Mouse (Mus musculus): ENCODE data around the gene Oog4.
"Not testable (repeated sequence)": the region's sequence is repeated elsewhere in the genome, so short reads cannot be mapped to it uniquely, and the experiment has no call there.

Gene Oog4

DNA sequence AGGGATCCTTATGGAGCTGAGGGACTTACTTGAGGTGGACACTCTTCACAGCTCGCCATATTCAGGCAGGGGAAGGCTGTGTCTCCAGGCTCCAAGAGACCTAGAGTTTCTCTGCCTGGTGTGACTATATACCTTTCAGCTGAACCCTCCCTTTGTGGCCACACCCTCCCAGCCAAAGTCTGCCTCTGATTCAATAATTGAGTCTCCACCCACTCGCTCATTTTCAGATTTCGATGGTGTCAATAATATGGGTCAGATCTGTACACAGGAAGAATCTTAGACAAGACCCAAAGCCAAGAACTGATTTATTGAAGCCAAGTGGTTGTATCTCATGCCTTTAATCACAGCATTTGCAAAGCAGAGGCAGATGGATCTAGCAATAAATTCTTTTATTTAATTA lies at the start of gene Oog4:
TSS of gene Oog4 (minus strand) at position 101 of the 400 bp plus-strand sequence.
- DNase-seq (ENCODE audit: low spot score), result no peak

DNA sequence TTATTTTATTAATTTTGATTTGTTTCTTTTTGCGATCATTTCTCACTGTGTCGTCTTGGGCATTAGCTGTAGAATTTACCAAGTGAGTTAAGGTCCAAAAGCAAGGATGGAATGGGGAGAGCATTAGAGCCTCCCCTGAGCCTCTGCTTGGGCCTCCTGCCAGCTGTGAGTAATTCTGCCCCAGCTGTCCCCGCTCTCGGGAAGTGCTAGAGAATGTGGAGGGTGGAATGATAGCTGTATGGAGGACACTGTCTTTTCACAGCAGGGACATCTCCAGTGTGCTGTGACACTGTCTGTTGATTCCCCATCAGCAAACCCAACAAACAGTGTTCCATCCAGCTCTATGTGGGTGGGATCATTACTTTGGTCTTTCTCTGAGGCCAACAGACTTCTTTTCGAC lies 23.4 kb downstream of the Oog4 start:
- not testable (repeated sequence) for DNase-seq (ENCODE audit: low spot score)

- no peak for DNase-seq (ENCODE audit: low spot score)
These were observed 36.0 kb downstream of the Oog4 start for GRCm38 (mm10) chr4:143414121-143414520.

DNA sequence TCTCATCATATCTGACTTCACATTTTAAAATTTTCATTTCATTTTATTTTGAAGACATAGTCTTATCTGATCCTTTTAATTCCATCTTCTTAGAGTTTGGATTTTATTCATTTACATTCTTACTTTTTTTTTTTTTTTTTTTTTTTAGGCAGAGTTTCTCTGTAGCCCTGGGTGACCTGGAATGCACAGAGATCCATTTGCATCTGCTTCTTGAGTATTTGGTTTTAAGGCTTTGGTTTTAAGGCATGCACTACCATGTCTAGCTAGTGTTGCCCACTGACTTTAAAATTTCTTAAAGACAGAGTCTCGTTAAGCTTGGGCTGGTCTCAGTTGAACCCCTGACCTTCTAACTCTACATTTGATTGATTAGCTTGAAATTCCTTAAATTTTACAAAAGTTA lies 36.5 kb downstream of the Oog4 start:
- DNase-seq (ENCODE audit: low spot score), result no peak

DNA sequence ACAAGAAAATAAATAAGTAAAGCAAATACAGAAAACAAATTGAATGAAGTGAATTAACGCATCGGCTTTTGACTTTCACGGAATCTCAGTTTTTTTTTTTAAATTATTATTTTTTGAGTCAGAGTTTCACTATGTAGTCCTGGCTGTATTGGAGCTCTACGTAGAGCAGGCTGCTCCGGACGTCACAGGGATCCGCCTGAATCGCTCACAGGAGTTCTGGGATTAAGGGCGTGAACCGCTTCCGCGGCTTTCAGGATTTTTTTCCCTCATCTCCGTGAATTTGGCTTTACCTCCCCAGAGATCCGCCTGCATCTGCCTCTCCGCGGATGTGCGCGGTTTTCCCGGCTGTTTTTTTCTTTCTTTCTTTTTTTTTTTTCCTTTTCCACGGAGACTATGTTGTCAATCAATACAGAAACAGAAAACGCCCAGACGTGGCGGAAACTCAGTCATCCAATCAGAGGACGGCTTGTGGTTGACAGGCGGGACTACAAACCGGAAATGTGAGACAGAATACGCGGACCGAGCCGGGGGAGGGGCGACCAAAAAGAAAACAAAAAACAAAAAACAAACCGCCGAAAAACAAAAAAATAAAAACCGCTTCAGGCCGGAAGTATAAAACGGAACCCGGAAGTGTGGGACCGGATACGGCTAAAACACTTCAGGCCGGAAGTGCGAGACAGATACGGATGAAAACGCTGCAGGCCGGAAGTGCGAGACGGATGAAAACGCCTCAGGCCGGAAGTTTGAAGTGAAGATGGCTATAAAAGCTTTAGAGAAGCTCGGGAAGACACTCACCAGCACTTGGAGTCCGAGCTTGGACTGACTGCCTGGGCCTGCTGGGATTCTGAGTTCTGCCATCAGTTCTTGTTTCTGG lies 37.7 kb downstream of the Oog4 start, which contains the start of gene Pramef8:
TSS of gene Pramef8 (plus strand) at position 208 of the 874 bp plus-strand sequence.
- DNase-seq (ENCODE audit: low spot score), result peak; percentile 89

DNA sequence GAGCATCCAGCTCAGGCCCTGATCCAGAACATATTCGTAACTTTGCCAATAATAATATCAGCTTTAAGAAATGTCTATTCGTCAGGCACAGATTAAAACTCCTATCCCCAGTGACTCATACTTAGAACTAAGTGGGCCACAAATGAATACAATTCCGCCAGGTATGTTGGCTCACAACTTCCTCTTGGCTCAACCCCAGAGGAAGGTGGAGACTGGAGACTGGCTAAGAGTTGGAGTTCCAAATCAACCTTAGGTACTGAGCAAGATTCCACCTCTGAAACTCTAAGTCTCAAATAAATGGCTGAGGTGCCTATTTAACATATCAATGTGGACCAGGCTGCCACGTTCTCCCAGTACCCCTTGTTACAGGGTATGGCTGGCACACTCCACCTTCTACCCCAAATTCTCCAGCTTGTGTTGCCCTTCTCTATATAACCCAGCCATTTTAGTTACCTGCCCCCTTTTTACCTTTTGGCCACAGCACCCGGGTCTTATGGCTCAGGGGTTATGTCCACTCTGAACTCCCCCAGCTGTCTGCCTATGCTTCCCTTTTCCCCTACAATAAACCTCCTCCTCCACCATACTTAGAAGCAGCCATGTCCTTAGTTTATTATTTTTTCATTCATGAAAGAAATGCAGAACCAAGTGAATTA lies 38.4 kb downstream of the Oog4 start:
- DNase-seq (ENCODE audit: low spot score), result no peak

DNA sequence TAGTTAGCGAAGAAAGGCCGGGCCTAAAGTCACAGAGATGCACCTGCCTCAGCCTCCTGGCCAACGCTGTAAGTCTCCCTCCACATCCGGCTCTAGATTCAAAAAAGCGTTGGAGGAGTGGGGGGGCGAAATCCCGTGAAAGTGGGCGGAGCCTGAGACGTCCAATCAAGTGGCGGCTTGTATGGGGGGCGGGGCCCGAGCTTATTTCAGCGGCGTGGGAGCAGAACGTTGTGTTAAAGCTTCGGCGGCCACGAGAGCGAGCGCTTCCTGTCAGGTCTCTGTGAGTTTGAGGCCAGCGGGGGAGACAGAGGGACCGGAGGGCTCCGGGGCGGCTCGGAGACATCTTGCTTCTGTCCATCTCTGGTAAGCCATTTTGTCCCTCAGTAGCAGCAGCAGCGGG lies 55.9 kb downstream of the Oog4 start, which contains the start of gene Pramel1:
TSS of gene Pramel1 (plus strand) at position 248 of the 400 bp plus-strand sequence.
- DNase-seq (ENCODE audit: low spot score), result no peak

- DNase-seq (ENCODE audit: low spot score), result no peak
These were observed 61.0 kb downstream of the Oog4 start for GRCm38 (mm10) chr4:143388955-143389702.
